Mouse (Mus musculus) mouse trophoblast stem cell (cell line): Measurements from ENCODE around the gene Cradd.

ENCODE experiments used
- in situ Hi-C, 2 experiments: fragments of 300-500 bp; cut with MseI, MboI; formaldehyde crosslinking; loops; 2 replicates in 1 of 2; 3 replicates in 1 of 2; pipeline ENCODE4 v1.15.1; 2025

Gene Cradd

GRCm38 (mm10) chr10:95162691-95163374, 161.1 kb downstream of the Cradd start:
- in situ Hi-C loops: no loop called here

- in situ Hi-C loops: loop anchor here (5.0 kb wide), 1 partner anchor 167 kb away; no protein-coding TSS in a partner anchor
Observed at GRCm38 (mm10) chr10:95159675-95160256, 164.2 kb downstream of the Cradd start.

- in situ Hi-C loops: loop anchor here (5.0 kb wide), 1 partner anchor 164 kb away; no protein-coding TSS in a partner anchor
Observed at GRCm38 (mm10) chr10:95156410-95156809, 167.5 kb downstream of the Cradd start.

GRCm38 (mm10) chr10:95154675-95155074, 169.3 kb downstream of the Cradd start:
- in situ Hi-C loops: loop anchor here (5.0 kb wide), 1 partner anchor 162 kb away; no protein-coding TSS in a partner anchor

- in situ Hi-C loops: no loop called here
Observed at GRCm38 (mm10) chr10:95153224-95153623, 170.7 kb downstream of the Cradd start.

- in situ Hi-C loops: no loop called here
Observed at GRCm38 (mm10) chr10:95152503-95152989, 171.4 kb downstream of the Cradd start.

- in situ Hi-C loops: no loop called here
Observed at GRCm38 (mm10) chr10:95151012-95151768, 172.7 kb downstream of the Cradd start.

GRCm38 (mm10) chr10:95149666-95150065, 174.3 kb downstream of the Cradd start:
- in situ Hi-C loops: no loop called here

- in situ Hi-C loops: no loop called here
Observed at GRCm38 (mm10) chr10:95148641-95149040, 175.3 kb downstream of the Cradd start.

GRCm38 (mm10) chr10:95147136-95147901, 176.6 kb downstream of the Cradd start:
- in situ Hi-C loops: no loop called here

- in situ Hi-C loops: no loop called here
Observed at GRCm38 (mm10) chr10:95146491-95146890, 177.4 kb downstream of the Cradd start.

- in situ Hi-C loops: no loop called here
Observed at GRCm38 (mm10) chr10:95145204-95145926, 178.6 kb downstream of the Cradd start.

- in situ Hi-C loops: no loop called here
Observed at GRCm38 (mm10) chr10:95144414-95145130, 179.4 kb downstream of the Cradd start.

- in situ Hi-C loops: no loop called here
Observed at GRCm38 (mm10) chr10:95143446-95144114, 180.4 kb downstream of the Cradd start.

GRCm38 (mm10) chr10:95142844-95143435, 181.0 kb downstream of the Cradd start:
- in situ Hi-C loops: no loop called here

- in situ Hi-C loops: no loop called here
Observed at GRCm38 (mm10) chr10:95141075-95141474, 182.9 kb downstream of the Cradd start.

GRCm38 (mm10) chr10:95140191-95140590, 183.7 kb downstream of the Cradd start:
- in situ Hi-C loops: no loop called here

- in situ Hi-C loops: no loop called here
Observed at GRCm38 (mm10) chr10:95139645-95140044, 184.3 kb downstream of the Cradd start.

GRCm38 (mm10) chr10:95133057-95133456, 190.9 kb downstream of the Cradd start:
- in situ Hi-C loops: no loop called here
